Mouse (Mus musculus): Measurements from ENCODE around the gene Vwa7.

DNA sequence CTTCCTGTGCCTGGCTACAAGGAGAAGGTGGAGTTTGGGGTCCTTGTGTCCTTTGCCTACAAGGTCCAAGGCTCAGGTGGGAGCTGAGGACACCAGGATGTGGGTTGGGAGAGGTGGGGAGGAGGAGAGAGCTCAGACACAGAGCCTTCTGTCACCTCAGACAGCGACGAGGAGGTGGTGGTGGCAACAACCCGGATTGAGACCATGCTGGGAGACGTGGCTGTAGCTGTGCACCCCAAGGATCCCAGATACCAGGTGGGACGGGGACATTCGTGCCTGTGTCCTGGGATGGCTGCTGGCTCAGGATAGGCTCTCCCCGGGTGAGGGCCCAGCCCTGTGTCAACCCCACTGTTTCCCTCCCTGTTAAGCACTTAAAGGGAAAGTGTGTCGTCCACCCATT lies 4.9 kb upstream of the Vwa7 start:
- TF ChIP-seq CTCF (IDR thresholded peaks at IDR 0.05; ENCODE audit: extremely low read depth, insufficient read depth, low read length) (no peak), POLR2A (IDR thresholded peaks at IDR 0.05; ENCODE audit: extremely low read depth, insufficient read depth, low read length) (no peak)

All from cortical plate, adult 2 months (tissue).